Mouse (Mus musculus): Measurements from ENCODE around the gene Elmod1.

DNA sequence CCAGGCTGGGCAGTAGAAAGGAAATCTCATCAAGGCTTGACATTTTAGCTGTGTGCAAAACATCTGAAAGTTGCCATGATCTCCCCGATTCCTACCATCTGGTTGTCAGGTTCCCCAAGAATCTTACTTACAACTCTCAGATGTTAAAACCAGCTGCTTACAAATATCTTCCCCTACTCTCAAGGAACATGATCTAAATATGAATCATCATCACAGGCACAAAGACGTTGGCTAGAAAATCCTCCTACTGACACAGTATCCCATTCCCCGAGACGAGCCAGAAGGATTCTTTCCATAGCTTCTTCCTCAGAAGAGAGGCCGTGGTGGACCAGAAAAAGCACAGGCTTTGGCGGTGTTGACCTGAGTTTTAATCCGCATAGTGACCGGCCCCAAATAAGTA, 101.9 kb downstream of the Elmod1 start:
- TF ChIP-seq CTCF (IDR thresholded peaks at IDR 0.05; ENCODE audit: borderline replicate concordance, insufficient read depth, low read depth, low read length): no peak
- no peak for TF ChIP-seq POLR2A (IDR thresholded peaks at IDR 0.05; ENCODE audit: borderline replicate concordance, insufficient read depth, low read length)

All from cerebellum, adult 2 months (tissue).